Comparison of ENCODE assay signal across 8 mouse cellular contexts in genomic region chr11:97021121-97021765, GRCm38 (mm10). TPM values are rescaled to one million over a fixed set of nuclear protein-coding genes. Genes with fewer than 3 reads are reported as not detected.
DNase-seq lines count a peak whose midpoint lies in the region; ATAC-seq and TF ChIP-seq lines count a peak whose summit lies in the region.

No protein-coding gene starts in this region.

- peaks cover 85% of the 10 kb centered on the region for H3K27me3 ChIP-seq in liver, embryonic 14.5 days (ENCODE audit: control insufficient read depth, insufficient read depth, low read length)

- no peak for DNase-seq in gastrocnemius, adult 2 months
- no peak for DNase-seq in gastrocnemius, adult 18-20 months (ENCODE audit: low spot score)
- peak; percentile 32 for DNase-seq in thymus, postnatal 0 days (ENCODE audit: low spot score)
- DNase-seq in thymus, postnatal 10 days (ENCODE audit: low spot score in 2 of 2) = no peak
- DNase-seq in liver, embryonic 14.5 days (ENCODE audit: low read depth in 3 of 3, low spot score in 3 of 3) = no peak
- no peak for DNase-seq in adrenal gland, postnatal 4 days (ENCODE audit: low spot score in 2 of 2)
- no peak for DNase-seq in frontal cortex, postnatal 14 days (ENCODE audit: low spot score in 2 of 2)

- H3K4me2 ChIP-seq in liver, embryonic 14.5 days (ENCODE audit: low read depth) = peak overlapping the region; percentile 82

- intact Hi-C loops in gastrocnemius, adult 2 months (cut with DNase I) = no loop called here

- 3% methylated on average over 27 of the region's 27 CpGs for WGBS in liver, embryonic 14.5 days (ENCODE audit: insufficient replicate concordance)

- H3K27ac ChIP-seq in gastrocnemius, adult 2 months = 0 out of 2 replicates have a peak overlapping the region, but pooled peaks have one; percentile 78
- no peak overlapping the region for H3K27ac ChIP-seq in liver, embryonic 14.5 days

- H3K4me3 ChIP-seq in gastrocnemius, adult 2 months = peak overlapping the region; percentile 86
- peak overlapping the region in 1 of 2 experiments; percentile 56; a peak in 2 of 4 replicates for H3K4me3 ChIP-seq in liver, embryonic 14.5 days (ENCODE audit: insufficient read depth in 1 of 2, low read depth in 2 of 2, low read length in 2 of 2)

- H3K9me3 ChIP-seq in liver, embryonic 14.5 days (ENCODE audit: control insufficient read depth, low read length) = no peaks in the 10 kb centered on the region

- no peak overlapping the region for H3K9ac ChIP-seq in liver, embryonic 14.5 days (replicated peaks)

- no peak for ATAC-seq in liver, embryonic 14.5 days (ENCODE audit: insufficient read depth)
- no peak for ATAC-seq in activated CD4-positive, CD25-positive, alpha-beta regulatory T cell, adult 4 months

- TF ChIP-seq CTCF in gastrocnemius, adult 2 months (IDR thresholded peaks at IDR 0.05) = no peak
- TF ChIP-seq CTCF in liver, embryonic 14.5 days (IDR thresholded peaks at IDR 0.05; ENCODE audit: low read depth) = no peak

- TF ChIP-seq EP300 in liver, embryonic 14.5 days (IDR thresholded peaks at IDR 0.05; ENCODE audit: low read depth) = no peak

- no peaks in the 10 kb centered on the region for H3K36me3 ChIP-seq in liver, embryonic 14.5 days (replicated peaks; ENCODE audit: control insufficient read depth, insufficient read depth, low read depth)

- no peaks in the 10 kb centered on the region; a peak in 1 of 4 replicates for H3K4me1 ChIP-seq in liver, embryonic 14.5 days (replicated peaks; ENCODE audit: control insufficient read depth in 2 of 2, insufficient read depth in 2 of 2, low read length in 1 of 2)

RNA-seq across cellular contexts. Expression of gene Sp6, which starts 8.0 kb away (rescaled TPM):
- under 1 TPM in 1 of 2 experiments, not detected in 1; 0.10 TPM for total RNA-seq in gastrocnemius, adult 2 months (2021)
- total RNA-seq in gastrocnemius, adult 18-20 months (2021) = under 1 TPM; 0.09 to 0.14 TPM
- polyA plus RNA-seq in thymus, postnatal 0 days (2015; fragmentation: Nextera tagmentation; extraction: Ambion mirVana) = 1.7 TPM in 2 replicates
- polyA plus RNA-seq in liver, embryonic 14.5 days (2012; rRNA removed) = 0.02 and 0.06 TPM in 2 replicates
- polyA plus RNA-seq in liver, embryonic 14.5 days (2014; fragmentation: Nextera tagmentation; extraction: Ambion mirVana) = not detected in 2 replicates
- not detected for polyA plus RNA-seq in activated CD4-positive, CD25-positive, alpha-beta regulatory T cell, adult 4 months (2017; shearing (Covaris generic))
- under 1 TPM; 0.42 TPM for total RNA-seq in adrenal gland, postnatal 4 days (2021)

RNA-seq across cellular contexts. Expression of gene Scrn2, which starts 8.5 kb away (rescaled TPM):
- total RNA-seq in gastrocnemius, adult 2 months (2021) = 10 to 100 TPM; 10.4 to 11.4 TPM
- 10 to 100 TPM; 13.1 to 13.2 TPM for total RNA-seq in gastrocnemius, adult 18-20 months (2021)
- polyA plus RNA-seq in thymus, postnatal 0 days (2015; fragmentation: Nextera tagmentation; extraction: Ambion mirVana) = 23.1 and 25.8 TPM in 2 replicates
- 5.7 and 5.9 TPM in 2 replicates for polyA plus RNA-seq in liver, embryonic 14.5 days (2012; rRNA removed)
- polyA plus RNA-seq in liver, embryonic 14.5 days (2014; fragmentation: Nextera tagmentation; extraction: Ambion mirVana) = 5.8 and 6.3 TPM in 2 replicates
- polyA plus RNA-seq in activated CD4-positive, CD25-positive, alpha-beta regulatory T cell, adult 4 months (2017; shearing (Covaris generic)) = 10 to 100 TPM in 1 of 2 experiments, 1 to 10 TPM in 1; 5.4 to 10.6 TPM
- 10 to 100 TPM; 28.8 to 29.7 TPM for total RNA-seq in adrenal gland, postnatal 4 days (2021)

RNA-seq across cellular contexts. Expression of gene Lrrc46, which starts 20.0 kb away (rescaled TPM):
- total RNA-seq in gastrocnemius, adult 2 months (2021) = not detected
- total RNA-seq in gastrocnemius, adult 18-20 months (2021) = under 1 TPM in 1 of 2 experiments, not detected in 1; 0.16 TPM
- 0.83 and 0.86 TPM in 2 replicates for polyA plus RNA-seq in thymus, postnatal 0 days (2015; fragmentation: Nextera tagmentation; extraction: Ambion mirVana)
- polyA plus RNA-seq in liver, embryonic 14.5 days (2012; rRNA removed) = 0.20 and 0.29 TPM in 2 replicates
- polyA plus RNA-seq in liver, embryonic 14.5 days (2014; fragmentation: Nextera tagmentation; extraction: Ambion mirVana) = 0.28 and 0.38 TPM in 2 replicates
- polyA plus RNA-seq in activated CD4-positive, CD25-positive, alpha-beta regulatory T cell, adult 4 months (2017; shearing (Covaris generic)) = not detected
- total RNA-seq in adrenal gland, postnatal 4 days (2021) = 1 to 10 TPM in 1 of 2 experiments, under 1 TPM in 1; 0.76 to 1.3 TPM

RNA-seq across cellular contexts. Expression of gene Mrpl10, which starts 20.1 kb away (rescaled TPM):
- total RNA-seq in gastrocnemius, adult 2 months (2021) = 10 to 100 TPM; 36.9 to 50.7 TPM
- 10 to 100 TPM; 41.4 to 45.6 TPM for total RNA-seq in gastrocnemius, adult 18-20 months (2021)
- polyA plus RNA-seq in thymus, postnatal 0 days (2015; fragmentation: Nextera tagmentation; extraction: Ambion mirVana) = 72.4 and 72.8 TPM in 2 replicates
- polyA plus RNA-seq in liver, embryonic 14.5 days (2012; rRNA removed) = 29.1 and 30.3 TPM in 2 replicates
- polyA plus RNA-seq in liver, embryonic 14.5 days (2014; fragmentation: Nextera tagmentation; extraction: Ambion mirVana) = 34.9 and 36.2 TPM in 2 replicates
- polyA plus RNA-seq in activated CD4-positive, CD25-positive, alpha-beta regulatory T cell, adult 4 months (2017; shearing (Covaris generic)) = 10 to 100 TPM; 56.6 to 58.0 TPM
- total RNA-seq in adrenal gland, postnatal 4 days (2021) = 100 to 1,000 TPM; 110 to 123 TPM

RNA-seq across cellular contexts. Expression of gene Osbpl7, which starts 29.2 kb away (rescaled TPM):
- 1 to 10 TPM; 2.2 to 4.3 TPM for total RNA-seq in gastrocnemius, adult 2 months (2021)
- 1 to 10 TPM; 2.5 to 2.9 TPM for total RNA-seq in gastrocnemius, adult 18-20 months (2021)
- polyA plus RNA-seq in thymus, postnatal 0 days (2015; fragmentation: Nextera tagmentation; extraction: Ambion mirVana) = 9.9 and 11.6 TPM in 2 replicates
- polyA plus RNA-seq in liver, embryonic 14.5 days (2012; rRNA removed) = 2.0 and 2.5 TPM in 2 replicates
- polyA plus RNA-seq in liver, embryonic 14.5 days (2014; fragmentation: Nextera tagmentation; extraction: Ambion mirVana) = 1.2 and 1.7 TPM in 2 replicates
- polyA plus RNA-seq in activated CD4-positive, CD25-positive, alpha-beta regulatory T cell, adult 4 months (2017; shearing (Covaris generic)) = 10 to 100 TPM; 21.3 to 25.8 TPM
- total RNA-seq in adrenal gland, postnatal 4 days (2021) = 10 to 100 TPM; 20.3 to 21.4 TPM
